Mouse (Mus musculus): Measurements from ENCODE around the gene Zranb1.

Zranb1 gene

DNA sequence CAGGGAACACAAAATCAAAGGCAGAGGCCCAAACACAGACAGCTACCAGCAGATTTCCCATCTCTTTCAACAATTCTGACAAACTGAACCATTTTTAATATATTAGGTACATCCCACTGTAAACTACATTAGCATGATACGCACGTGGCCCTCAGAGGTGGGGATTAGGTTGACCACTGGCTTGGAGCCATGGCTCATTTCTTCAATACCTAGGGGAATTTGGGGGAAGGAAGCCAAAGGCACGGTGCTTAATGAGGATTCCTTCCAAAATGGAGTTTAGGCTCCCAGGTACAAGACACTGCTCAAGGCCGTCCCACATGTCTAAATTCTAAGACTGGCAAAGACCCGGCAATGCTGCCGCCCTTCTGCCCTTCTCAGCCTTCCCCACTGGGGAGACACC is 71.3 kb downstream of the Zranb1 start:
- no peak for DNase-seq

DNA sequence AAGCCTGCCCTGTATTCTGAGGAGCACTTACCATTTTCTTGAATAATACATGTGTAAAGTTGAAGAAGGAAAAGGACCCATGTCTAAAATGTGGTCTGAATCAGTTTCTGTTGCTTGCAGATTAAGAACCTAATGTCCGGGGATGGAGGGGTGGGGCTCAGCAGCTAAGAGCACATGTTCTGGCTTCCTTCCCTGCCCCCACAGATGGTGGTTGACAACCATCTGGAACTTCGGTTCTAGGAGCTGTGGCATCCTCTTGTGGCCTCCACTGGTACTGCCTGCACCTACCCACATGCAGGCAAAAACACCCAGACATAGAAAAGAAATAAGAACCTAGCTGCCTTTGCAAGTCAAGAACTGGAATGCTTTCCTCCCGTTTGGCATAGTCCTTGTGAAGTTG is 72.5 kb downstream of the Zranb1 start:
- DNase-seq = peak; percentile 32 to 62

DNA sequence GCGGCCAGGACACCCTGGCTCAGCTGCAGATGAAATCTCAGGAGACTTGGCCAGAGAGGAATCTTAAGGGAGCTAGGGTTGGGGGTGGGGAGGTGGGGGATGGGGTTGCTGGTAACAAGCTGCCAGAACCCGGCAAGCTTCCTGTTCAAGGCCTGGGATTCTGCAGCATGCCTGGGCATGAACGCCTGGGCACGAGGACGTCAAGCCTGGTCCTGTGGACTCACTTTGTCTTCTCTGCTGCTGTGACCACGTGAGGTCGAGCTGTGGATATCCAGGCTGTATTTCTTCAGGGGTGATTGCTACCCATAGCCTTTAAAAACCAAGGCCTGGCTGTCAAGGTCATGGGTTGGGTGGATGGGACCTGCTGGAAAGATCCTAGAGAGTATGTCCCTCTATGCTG is 74.8 kb downstream of the Zranb1 start:
- DNase-seq = no peak

DNA sequence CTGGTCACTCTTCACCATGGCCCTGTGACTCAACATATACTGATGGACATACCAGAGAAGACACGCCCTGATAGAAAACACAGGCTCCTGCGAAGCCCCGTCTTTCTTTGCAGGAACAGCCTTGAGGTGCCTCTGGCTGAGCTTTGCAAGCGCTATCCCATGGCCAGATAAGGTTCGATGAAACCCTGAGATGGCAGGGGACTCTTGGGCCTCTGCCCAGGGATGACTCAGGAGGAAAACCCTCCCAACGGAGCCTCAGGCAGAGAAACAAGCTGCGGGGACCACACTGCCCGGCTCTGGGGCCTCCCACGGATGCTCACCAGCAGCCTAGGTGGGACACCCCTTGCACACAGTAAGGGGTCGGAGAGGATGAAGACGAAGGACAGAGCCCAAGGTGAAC is 76.4 kb downstream of the Zranb1 start:
- no peak for DNase-seq

DNA sequence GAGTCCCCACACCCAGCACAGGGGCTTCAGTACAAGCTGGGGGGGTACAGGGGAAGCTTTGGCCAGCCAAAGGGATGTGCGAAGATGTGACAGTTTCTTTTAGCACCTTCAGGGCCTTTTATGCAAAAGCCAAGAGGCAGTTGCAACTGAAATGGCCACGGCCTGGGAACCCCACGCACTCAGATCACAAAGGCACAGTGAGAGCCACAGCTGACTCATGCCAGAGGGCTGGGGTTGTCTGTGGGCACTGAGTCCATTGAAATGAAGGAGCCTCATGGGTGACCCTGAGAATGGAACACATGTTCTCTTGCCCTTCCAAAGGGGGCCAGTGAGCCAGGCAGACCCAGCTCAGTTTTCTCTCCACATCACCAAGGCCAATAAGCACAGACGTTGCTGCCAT is 77.7 kb downstream of the Zranb1 start:
- DNase-seq = no peak

DNA sequence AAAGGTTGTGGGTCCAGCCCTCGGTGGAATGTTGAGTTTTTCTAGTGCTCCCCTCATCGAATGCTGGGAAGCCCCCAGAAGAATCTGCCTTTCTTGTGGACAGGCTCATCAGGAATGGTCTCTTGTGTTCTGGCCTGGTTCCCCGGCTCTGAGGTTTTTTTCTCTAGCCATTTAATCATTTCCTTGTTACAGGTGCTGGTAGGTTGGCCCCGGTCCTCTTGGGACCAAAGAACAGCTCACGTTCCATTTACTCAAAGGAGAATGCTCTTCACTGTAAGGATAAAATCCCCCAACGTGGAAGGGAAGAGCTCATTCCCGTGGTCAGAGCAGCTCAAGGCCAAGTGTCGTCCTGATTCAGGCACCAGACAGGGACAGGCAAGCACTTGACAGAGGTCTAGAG is 78.7 kb downstream of the Zranb1 start:
- DNase-seq = no peak

DNA sequence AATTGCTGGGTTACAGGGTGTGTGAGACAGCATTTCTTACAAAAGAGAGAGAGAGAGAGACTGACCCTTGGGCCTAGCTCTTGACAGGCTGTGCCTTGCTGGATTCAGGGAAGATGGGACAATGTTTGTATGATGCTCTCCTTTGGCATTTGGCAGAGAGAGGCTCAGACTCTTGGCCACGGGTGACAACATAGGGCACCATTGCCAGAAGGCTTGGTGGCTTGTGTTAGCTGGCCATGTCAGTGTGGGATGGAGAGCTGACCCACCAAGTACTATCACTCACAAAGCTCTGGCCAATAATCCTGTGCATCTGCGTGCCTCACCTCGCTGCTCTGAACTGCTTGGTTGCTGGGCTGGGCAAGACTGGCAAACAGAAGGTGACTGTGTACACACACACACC is 79.5 kb downstream of the Zranb1 start:
- DNase-seq = no peak

DNA sequence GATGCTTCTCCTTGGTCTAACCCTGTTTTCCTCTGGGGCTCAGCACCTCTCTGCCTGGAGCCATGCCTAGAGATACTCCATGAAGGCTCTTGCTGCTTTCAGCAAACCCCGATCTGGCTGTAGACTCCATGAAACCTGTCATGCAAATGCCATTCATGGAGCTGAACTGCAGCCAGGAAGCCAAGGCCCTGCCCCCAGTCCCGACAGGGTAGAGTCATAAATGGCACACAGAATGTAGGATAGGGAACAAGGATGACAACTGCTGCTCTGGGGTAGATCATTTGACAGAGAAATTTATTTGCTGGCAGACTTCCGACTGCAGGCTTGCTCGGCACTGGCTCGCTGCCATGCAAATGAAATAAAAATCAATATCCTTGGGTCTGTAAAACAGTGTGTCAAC is 80.2 kb downstream of the Zranb1 start:
- no peak for DNase-seq

DNA sequence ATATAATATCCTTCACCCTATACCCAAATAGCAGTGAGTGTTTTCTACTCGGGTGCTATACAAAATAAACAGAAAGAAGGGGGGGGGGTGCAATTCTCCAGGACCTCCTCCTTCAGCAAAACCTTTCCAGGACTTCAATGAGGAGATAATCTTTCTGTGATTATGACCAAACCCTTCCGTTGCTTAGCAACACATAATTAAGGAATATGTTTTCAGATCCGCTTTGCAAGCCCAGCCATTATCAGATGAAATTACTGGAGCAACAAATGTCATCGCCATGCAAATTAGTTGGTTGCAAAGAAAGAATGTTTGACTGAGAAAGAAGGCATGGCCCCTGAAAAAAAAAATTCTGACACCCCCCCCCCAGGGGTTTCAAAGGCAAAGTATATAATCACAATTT is 80.7 kb downstream of the Zranb1 start:
- DNase-seq = no peak

DNA sequence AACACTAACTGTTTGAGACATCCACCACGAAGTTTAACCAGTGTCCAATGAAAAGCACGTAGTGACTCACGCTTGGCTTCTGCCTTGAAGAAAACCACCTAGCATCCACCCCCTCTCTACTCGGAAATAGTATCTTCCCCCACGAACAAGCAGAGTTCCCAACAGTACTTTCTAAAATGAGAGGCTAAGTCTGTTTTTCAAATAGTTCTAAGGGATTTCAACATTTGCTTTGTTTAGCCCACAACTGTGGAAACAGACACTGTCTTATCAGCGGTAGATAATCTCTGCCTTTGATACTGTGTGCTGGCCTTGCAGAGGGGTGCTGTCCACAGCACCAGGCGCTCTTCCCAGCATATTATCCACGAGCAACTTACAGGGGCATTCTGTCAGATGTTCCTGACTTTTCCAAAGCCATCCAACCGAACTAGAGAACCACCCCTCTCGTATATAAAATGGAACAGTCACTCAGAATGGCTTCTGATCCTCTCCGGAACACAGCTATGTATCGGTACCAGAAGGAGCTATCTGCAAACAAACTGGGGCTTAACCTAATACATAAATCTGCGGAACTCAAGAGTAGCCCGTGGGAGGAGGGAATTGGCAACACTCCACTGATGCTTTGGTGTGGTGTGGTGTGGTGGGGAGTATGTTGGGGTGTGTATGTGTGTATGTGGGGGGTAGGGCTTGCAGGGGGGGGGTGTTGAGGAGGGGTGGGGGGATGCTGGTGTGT is 81.9 kb downstream of the Zranb1 start:
- DNase-seq = no peak

DNA sequence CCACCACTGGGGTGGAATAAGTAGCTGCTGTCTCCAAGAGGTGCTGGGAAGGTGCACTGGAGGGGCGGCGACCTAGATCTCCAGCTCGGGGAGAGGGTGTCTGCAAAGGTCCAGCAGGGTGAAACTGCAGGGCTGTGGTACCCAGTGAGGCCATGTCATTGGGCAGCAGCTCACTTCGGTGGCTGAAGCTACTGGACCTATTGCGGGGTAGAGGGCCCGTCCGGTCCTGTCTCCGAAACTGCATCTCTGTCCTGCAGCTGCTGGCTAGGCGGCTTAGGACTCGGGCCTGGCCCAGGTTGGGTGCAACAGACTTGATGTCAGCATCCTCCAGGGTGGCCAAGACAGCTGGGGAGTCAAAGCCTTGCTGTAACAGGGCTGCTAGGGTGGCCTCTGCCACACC is 83.0 kb downstream of the Zranb1 start:
- no peak for DNase-seq

DNA sequence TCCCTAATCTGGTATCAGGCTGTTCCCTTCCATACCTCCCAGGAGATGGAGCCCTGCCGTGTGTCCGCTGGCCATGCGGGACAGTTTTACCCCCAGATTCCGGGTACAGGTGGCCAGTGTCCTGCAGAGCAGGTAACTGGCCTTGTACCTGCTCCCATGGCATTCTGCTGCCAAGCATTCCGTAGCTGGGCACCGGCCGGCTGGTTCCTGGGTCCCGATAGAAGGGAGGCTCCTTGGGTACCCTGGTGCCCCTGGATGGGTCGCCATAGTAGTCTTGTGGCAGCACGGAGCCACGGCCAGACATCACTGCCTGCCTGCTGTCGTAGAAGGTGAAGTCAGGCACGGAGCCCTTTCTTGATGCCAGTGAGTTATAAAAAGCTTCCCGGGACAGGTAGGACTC is 83.7 kb downstream of the Zranb1 start:
- no peak for DNase-seq

DNA sequence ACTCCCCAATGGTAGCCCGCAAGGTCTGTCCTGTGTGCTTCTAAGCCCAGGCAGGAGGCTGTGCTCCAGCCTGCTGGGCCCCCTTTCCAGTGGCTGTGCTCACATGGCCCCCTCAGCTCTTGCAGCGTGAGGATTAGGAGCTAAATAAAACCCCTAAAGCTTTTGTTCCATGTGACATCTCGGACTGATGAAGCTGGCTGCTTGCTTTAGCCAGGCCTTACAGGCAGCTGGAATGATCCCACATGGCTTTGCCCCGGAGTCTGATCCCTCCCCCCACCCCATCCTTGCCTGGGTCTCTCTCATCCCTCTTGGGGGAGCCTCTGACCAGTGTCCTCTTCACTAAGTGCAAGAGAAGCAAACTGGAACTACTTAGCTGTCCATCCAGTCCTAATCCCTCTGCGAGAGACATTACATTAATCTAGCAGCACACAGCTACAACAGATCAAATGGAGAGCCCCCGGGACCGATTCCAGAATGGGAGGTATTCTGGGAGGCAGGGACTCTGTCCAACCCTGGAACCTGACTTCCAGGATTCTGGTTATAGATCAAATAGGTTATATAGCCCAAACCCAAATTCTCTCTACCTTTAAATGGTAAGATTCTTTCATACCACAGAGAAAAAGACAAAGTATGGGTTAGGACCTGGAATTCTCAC is 84.6 kb downstream of the Zranb1 start:
- DNase-seq = no peak

DNA sequence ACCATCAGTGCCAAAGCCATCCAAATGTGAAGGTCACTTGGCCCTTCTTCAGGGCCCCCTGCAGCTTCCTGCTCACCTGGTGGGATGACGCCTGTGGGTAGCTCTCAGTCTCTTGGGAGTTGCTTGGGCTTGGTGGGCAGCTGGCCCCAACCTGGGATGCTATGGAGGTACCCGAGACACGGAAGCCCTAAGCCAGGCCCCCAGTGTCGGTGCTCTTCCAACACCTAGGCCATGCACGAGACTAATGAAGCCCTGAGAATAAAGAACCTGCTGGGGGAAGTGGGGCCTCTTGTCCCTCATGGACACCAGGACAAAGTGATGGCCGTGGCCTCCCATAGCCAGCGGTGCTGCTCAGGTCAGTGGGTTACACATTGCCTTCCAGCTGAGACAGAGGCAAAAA is 88.0 kb downstream of the Zranb1 start:
- no peak for DNase-seq

DNA sequence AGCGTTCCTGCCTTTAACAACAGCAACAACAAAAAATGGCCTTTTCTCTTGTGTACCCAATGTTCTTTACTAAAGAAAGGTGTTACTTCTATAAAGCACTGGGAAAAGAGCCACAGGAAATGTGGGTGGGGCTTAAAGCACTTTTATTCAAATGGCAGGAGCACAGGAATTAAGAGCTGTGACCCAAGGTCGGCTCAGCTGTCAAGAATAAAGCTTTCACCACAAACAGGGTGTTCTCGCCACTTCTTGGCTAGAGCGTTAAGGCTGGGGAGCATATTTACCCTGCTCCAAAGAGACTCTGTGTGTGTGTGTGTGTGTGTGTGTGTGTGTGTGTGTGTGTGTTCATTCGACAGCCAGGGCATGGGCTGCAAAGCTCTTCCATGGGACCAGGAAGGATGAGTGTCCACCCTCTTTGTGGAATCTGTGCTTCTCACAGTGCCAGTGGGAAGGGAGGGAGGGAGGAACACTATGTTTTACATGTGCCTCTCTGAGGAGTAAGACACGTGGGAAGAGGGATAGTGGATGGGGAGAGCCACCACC is 88.6 kb downstream of the Zranb1 start:
- DNase-seq = no peak

DNA sequence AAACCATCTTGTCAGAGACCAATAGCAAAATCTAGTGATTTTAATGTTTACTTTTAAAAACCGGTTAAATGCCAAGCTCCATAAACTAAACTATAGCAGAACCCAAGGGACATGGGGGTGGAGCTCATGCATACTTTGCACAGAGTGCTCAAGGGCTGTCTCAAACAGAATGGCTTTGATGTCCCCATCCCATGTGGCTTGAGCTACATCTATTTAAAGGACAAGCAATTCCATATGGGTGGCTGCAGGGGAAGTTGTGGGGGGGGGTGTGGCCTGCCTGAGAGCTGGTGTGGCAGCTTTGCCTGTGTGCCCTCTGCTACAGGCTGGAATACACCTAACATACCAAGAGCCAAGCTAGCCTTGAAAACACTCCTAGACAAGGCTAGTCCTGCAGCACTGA is 93.8 kb downstream of the Zranb1 start:
- DNase-seq = no peak

DNA sequence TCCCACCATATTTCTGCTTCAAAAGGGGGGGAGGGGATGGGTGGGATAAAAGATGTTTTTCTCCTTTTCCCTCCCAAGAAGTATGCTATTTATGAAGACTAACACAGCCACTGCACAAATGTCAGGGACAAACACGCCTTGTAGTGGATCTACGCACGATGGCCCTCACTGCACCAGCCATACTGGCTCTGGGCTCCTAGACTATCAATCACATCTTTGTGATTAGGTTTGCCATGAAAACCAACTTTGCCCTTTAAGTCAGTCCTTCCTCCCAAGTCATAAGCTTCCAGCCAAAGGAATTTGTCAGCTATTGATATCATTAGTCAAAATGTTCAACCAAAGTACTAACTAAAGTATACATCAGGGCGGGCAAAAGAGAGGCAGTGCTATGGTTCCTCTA is 97.0 kb downstream of the Zranb1 start:
- no peak for DNase-seq

DNA sequence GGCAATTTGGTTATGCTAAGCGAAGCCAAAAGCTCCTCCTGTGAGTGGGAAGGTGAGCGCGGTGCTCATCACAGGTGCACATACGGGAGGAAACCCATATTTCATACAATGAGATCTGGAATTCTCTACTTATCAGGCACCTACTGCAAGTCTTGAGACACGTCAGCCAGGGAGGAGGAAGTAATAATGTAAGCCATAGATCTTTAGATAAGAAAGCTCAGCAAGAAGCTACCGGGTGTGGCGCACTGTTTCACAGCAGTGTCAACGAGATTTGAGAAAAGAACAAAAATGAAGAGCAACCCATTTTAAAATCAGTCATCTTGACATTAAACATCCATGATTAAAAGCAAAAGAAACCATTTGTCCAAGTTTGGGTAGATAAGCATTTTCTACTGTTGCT is 98.1 kb downstream of the Zranb1 start:
- DNase-seq = no peak

DNA sequence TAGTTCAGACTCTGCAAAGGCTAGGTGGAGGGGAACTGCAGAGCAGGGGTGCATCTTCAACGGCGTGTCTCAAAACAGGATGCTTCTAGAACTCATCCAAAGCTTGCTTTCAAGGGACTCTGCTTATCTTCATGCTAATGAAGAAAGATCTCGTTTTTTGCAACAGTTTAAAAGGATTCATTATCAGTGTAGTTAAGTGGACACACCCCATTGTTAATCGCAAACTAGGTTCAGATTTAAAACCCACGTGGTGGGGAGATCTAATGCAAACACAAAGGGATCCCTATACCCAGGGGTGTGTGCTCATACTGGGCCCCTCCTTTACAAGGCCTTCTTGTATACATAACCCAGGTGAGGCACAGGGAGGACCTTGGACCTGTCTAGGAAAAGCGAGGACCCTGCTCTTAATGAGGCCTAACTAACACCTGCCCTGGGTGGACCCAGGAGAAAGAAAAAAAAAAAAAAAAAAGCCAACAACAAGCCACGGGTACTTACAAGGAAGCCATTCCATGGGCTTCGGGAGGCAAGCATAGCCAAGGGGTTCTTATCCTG is 98.6 kb downstream of the Zranb1 start:
- DNase-seq = no peak

DNA sequence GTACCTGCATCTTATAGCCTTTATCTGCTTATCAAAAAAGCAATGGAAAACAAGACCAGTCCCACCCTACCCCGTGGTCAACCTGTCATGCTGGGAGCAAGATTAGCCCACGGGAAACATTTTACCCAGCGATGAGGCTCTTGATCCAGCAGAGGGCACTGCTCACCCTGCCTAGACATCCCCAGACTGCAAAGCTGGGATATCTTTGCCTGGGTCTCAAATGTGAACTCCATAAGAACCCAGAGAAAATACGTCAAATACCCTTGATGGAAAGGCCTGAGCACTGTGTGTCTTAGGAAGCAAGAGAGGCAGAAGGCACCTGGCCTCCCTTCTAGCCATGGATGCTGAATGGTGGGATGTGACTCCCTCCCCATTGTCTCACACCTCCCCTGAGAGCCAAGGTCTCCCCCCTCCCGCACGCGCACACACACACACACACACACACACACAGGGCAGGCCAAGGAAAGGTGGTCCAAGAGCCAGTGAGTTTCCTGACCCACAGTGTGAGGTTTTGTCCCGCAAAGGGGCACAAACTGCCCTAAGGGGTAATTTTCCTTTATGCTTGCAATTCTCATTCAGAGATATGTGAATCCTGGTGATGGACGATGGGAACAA is 101.8 kb downstream of the Zranb1 start:
- peak in 1 of 2 experiments; percentile 15 for DNase-seq

DNA sequence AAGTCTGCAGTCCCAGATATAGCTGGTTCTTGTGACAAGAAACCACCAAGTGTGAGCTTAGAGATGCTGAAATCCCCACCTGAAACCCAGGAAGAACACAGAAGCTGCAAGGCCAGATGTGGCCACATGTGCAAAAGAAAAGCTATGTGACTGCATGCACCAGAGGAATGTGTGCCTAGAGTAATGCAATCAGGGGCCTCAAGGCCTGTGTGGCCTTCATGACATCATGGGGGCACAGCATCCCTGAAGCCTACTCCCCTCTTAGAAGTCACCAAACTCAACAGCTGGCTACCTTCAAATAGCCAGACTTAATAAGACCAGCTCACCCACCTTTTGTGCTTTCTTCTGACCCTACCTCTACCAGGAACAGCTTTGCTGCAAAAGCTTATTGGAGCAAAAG is 105.0 kb downstream of the Zranb1 start:
- no peak for DNase-seq
